Mouse (Mus musculus) lung, postnatal 0 days (tissue): ENCODE measurements at regions not wholly inside any gene's neighbourhood (a gene's known extent, or its start where the extent isn't known, plus 50 kb on each side); places are given as distances from the start of the nearest gene placed in this dataset.

ENCODE experiments used
- ATAC-seq: fragments of 200-750 bp; cut with Nextera tagmentation; 2 replicates; pipeline ENCODE4 v1.8.0; 2017; ENCODE audit warnings: moderate library complexity
- DNase-seq: peaks from one replicate; pipeline ENCODE4 v3.0.0-alpha.2; 2016; ENCODE audit warnings: low spot score
- H3K27ac ChIP-seq: fragments of 300-500 bp; sonication (generic); 2 replicates; pipeline ENCODE4 v1.5.1; 2014; ENCODE audit warnings: antibody characterized with exemption, mild to moderate bottlenecking, low read length, mixed read lengths
- H3K27me3 ChIP-seq: fragments of 300-500 bp; sonication (generic); replicated peaks from 2 replicates; pipeline ENCODE4 v1.6.1; 2014; ENCODE audit warnings: low read length, mixed read lengths; ENCODE audit not compliant: insufficient read depth
- H3K36me3 ChIP-seq: fragments of 300-500 bp; sonication (generic); 2 replicates; pipeline ENCODE4 v1.6.1; 2014; ENCODE audit warnings: low read length, mixed read lengths; ENCODE audit not compliant: insufficient read depth
- H3K4me1 ChIP-seq: fragments of 300-500 bp; sonication (generic); 2 replicates; pipeline ENCODE4 v1.6.1; 2014; ENCODE audit warnings: antibody characterized with exemption, low read depth, low read length, mixed read lengths; ENCODE audit not compliant: insufficient read depth
- H3K4me2 ChIP-seq: fragments of 300-500 bp; sonication (generic); replicated peaks from 2 replicates; pipeline ENCODE4 v1.6.1; 2014; ENCODE audit warnings: low read depth, mild to moderate bottlenecking, low read length, moderate library complexity, mixed read lengths
- H3K4me3 ChIP-seq: fragments of 300-500 bp; sonication (generic); 2 replicates; pipeline ENCODE4 v1.5.1; 2014; ENCODE audit warnings: low read depth, low read length
- H3K9ac ChIP-seq: fragments of 300-500 bp; sonication (generic); replicated peaks from 2 replicates; pipeline ENCODE4 v1.6.1; 2014; ENCODE audit warnings: low read depth, mild to moderate bottlenecking
- H3K9me3 ChIP-seq: fragments of 300-500 bp; sonication (generic); 2 replicates; pipeline ENCODE4 v1.6.1; 2016; ENCODE audit warnings: low read length, mixed read lengths
- CTCF ChIP-seq: IDR thresholded peaks from 2 replicates; pipeline ENCODE4 v1.5.1; 2016; ENCODE audit warnings: antibody characterized with exemption, mild to moderate bottlenecking
- EP300 ChIP-seq: IDR thresholded peaks from 2 replicates; pipeline ENCODE4 v1.6.1; 2016; ENCODE audit warnings: antibody characterized with exemption, mild to moderate bottlenecking, control low read depth
- WGBS: fragments of 180-500 bp; shearing (Covaris S2); extraction: QIAGEN DNeasy Blood & Tissue Kit; methylation state at CpG from one replicate; pipeline ENCODE4 v1.1.7; 2014; 5-methylcytosine and 5-hydroxymethylcytosine counted together

GRCm38 (mm10) chr16:76958597-76959392 lies 54.7 kb upstream of the Usp25 start:
- H3K4me1 ChIP-seq, result no peaks in the 10 kb centered on the region
- peak; percentile 70 for TF ChIP-seq EP300
- TF ChIP-seq CTCF, result no peak
- WGBS, result 41% methylated on average over 7 of the region's 7 CpGs
- H3K9ac ChIP-seq, result no peak overlapping the region
- no peaks in the 10 kb centered on the region for H3K36me3 ChIP-seq
- ATAC-seq, result peak; percentile 98
- no peak overlapping the region for H3K4me2 ChIP-seq
- no peaks in the 10 kb centered on the region for H3K9me3 ChIP-seq
- 0 out of 2 replicates have a peak overlapping the region, but pooled peaks have one; percentile 21 for H3K27ac ChIP-seq
- no peaks in the 10 kb centered on the region for H3K27me3 ChIP-seq
- DNase-seq, result peak; percentile 85
- no peak overlapping the region for H3K4me3 ChIP-seq

DNA sequence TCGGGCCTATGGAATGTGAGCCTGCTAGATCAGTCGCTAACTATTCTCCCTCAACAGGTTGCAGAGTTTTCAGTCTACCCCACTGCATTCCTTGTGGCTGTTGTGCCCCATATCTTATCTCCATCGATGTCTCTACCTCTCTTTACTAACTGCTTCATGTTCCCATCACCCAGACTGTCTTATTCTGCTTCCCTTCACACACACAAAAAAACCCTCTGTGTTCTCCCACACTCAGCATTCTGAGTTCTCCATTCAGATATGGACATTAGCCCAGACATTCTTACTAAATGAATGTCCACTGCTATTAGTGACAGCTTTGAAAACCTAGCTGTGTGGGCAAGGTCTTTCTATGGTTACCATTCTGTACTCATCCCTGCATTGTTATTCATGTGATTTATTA lies 56.0 kb upstream of the Usp25 start:
- H3K4me2 ChIP-seq, result no peak overlapping the region
- no peak overlapping the region for H3K9ac ChIP-seq
- DNase-seq (no peak), ATAC-seq (no peak)
- 60% methylated on average over 3 of the region's 3 CpGs for WGBS
- no peaks in the 10 kb centered on the region for H3K4me1 ChIP-seq
- H3K36me3 ChIP-seq, result no peaks in the 10 kb centered on the region
- no peaks in the 10 kb centered on the region for H3K9me3 ChIP-seq
- no peak overlapping the region for H3K4me3 ChIP-seq
- H3K27ac ChIP-seq, result no peak overlapping the region
- TF ChIP-seq EP300 (no peak), CTCF (no peak)
- no peaks in the 10 kb centered on the region for H3K27me3 ChIP-seq

- Histone ChIP-seq H3K9me3 (no peaks in the 10 kb centered on the region), H3K4me2 (no peak overlapping the region), H3K4me3 (no peak overlapping the region), H3K27ac (no peak overlapping the region), H3K36me3 (no peaks in the 10 kb centered on the region), H3K4me1 (no peaks in the 10 kb centered on the region), H3K9ac (no peak overlapping the region), H3K27me3 (no peaks in the 10 kb centered on the region)
- TF ChIP-seq CTCF (no peak), EP300 (no peak)
- 76% methylated on average over 7 of the region's 7 CpGs for WGBS
- no peak for DNase-seq
- ATAC-seq, result no peak
Measured at GRCm38 (mm10) chr16:76957090-76957489, 56.4 kb upstream of the Usp25 start.

DNA sequence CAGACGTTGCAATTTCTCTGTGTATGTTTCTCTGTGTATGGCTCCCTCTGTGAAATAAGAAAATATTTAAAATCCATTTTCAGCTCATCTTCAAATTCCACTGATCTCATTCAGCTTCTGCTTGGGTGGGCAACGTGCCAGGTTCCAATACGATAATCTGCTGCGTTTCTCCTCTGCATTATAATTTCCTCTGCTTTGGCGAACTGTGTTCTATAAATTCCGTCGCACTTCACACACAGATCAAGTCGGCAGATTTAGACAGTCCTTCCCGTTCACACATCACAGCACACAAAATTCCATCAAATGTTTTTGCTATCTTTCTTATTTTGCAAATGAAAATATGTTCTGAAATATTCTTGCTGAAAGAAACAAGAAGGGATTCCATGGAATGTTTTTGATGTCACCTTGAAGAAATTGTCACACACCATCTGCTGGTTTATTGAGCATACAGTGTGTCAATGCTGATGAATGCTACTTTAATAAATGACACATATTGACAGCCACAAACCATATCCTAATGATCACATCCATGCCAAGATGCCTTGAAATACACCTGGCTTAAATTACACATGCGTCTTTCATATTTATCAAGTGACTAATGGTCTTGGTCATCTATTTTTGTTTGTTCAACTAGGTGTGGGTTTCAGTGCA lies 62.5 kb upstream of the Usp25 start:
- H3K4me2 ChIP-seq, result no peak overlapping the region
- no peak for DNase-seq
- ATAC-seq, result no peak
- no peak overlapping the region for H3K9ac ChIP-seq
- no peaks in the 10 kb centered on the region for H3K36me3 ChIP-seq
- H3K27me3 ChIP-seq, result no peaks in the 10 kb centered on the region
- no peak overlapping the region for H3K4me3 ChIP-seq
- TF ChIP-seq EP300 (no peak), CTCF (no peak)
- H3K9me3 ChIP-seq, result no peaks in the 10 kb centered on the region
- no peaks in the 10 kb centered on the region for H3K4me1 ChIP-seq
- WGBS, result 62% methylated on average over 10 of the region's 10 CpGs
- no peak overlapping the region for H3K27ac ChIP-seq

DNA sequence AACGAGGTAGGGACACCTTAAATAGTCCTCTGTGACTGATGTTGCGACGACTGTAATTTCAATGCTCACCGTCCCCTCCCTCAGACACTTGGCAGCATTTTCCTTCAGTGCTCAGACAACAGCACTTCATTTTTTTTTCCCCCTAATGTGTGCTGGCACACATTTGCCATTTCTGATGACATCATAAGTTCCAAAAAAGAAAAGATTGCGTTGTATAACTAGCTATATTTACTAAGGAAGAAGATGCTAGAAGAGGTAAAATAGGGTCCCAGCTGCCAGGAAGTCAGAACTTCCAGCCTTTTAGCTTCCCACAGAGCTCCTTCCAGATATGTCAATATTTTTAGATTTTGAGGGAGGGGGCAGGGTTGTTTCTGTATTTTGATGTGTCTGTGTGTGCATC lies 66.5 kb upstream of the Usp25 start:
- ATAC-seq, result no peak
- TF ChIP-seq EP300, result no peak
- no peak for TF ChIP-seq CTCF
- WGBS, result 52% methylated on average over 5 of the region's 5 CpGs

GRCm38 (mm10) chr16:76938128-76938527 lies 75.4 kb upstream of the Usp25 start:
- 55% methylated on average over 2 of the region's 2 CpGs for WGBS
- TF ChIP-seq EP300 (no peak), CTCF (no peak)
- no peak overlapping the region for H3K9ac ChIP-seq
- H3K4me1 ChIP-seq, result no peaks in the 10 kb centered on the region
- no peaks in the 10 kb centered on the region for H3K9me3 ChIP-seq
- H3K4me2 ChIP-seq, result no peak overlapping the region
- no peaks in the 10 kb centered on the region for H3K36me3 ChIP-seq
- ATAC-seq (no peak), DNase-seq (no peak)
- H3K27me3 ChIP-seq, result no peaks in the 10 kb centered on the region
- H3K4me3 ChIP-seq, result no peak overlapping the region
- H3K27ac ChIP-seq, result no peak overlapping the region

More for the DNA sequence above, 66.5 kb upstream of the Usp25 start:
- no peak overlapping the region for H3K27ac ChIP-seq
- no peaks in the 10 kb centered on the region for H3K4me1 ChIP-seq
- H3K9me3 ChIP-seq, result no peaks in the 10 kb centered on the region
- no peak for DNase-seq
- no peak overlapping the region for H3K4me3 ChIP-seq
- H3K27me3 ChIP-seq, result no peaks in the 10 kb centered on the region
- no peak overlapping the region for H3K4me2 ChIP-seq
- no peaks in the 10 kb centered on the region for H3K36me3 ChIP-seq
- no peak overlapping the region for H3K9ac ChIP-seq
